Mouse (Mus musculus) thymus, adult 2 months (tissue): ENCODE measurements at regions not wholly inside any gene's neighbourhood (a gene's known extent, or its start where the extent isn't known, plus 50 kb on each side); places are given as distances from the start of the nearest gene placed in this dataset.
A peak's percentile ranks its signal among the peaks of the same experiment; 100 is the strongest.

Source experiments
- DNase-seq: peaks from one replicate; pipeline ENCODE4 v3.0.0; 2021
- H3K27ac ChIP-seq: fragments of 200-500 bp; 2 replicates; pipeline ENCODE4 v1.5.1; 2012; ENCODE audit warnings: low read length, control low read depth; ENCODE audit not compliant: control insufficient read depth, insufficient read depth
- H3K27me3 ChIP-seq: fragments of 200-500 bp; 2 replicates; pipeline ENCODE4 v1.6.1; 2012; ENCODE audit warnings: mild to moderate bottlenecking, low read length, moderate library complexity, mixed read lengths; ENCODE audit not compliant: control insufficient read depth, insufficient read depth
- H3K36me3 ChIP-seq: fragments of 200-500 bp; 2 replicates; pipeline ENCODE4 v1.6.1; 2012; ENCODE audit warnings: mild to moderate bottlenecking, low read length, moderate library complexity; ENCODE audit not compliant: control insufficient read depth, insufficient read depth
- H3K4me1 ChIP-seq: fragments of 200-500 bp; replicated peaks from 2 replicates; pipeline ENCODE4 v1.6.1; 2012; ENCODE audit warnings: low read length; ENCODE audit not compliant: control insufficient read depth, insufficient read depth
- H3K4me3 ChIP-seq: fragments of 200-500 bp; 2 replicates; pipeline ENCODE4 v1.5.1; 2012; ENCODE audit warnings: mild to moderate bottlenecking, low read length, control low read depth, moderate library complexity; ENCODE audit not compliant: control insufficient read depth, insufficient read depth
- CTCF ChIP-seq: fragments of 200-500 bp; IDR thresholded peaks from 2 replicates; pipeline ENCODE4 v1.5.1; 2012; ENCODE audit warnings: mild to moderate bottlenecking, control low read depth, low read length, moderate library complexity, borderline replicate concordance; ENCODE audit not compliant: control insufficient read depth, poor library complexity, insufficient read depth; ENCODE audit errors: extremely low read depth
- POLR2A ChIP-seq: fragments of 200-500 bp; IDR thresholded peaks from 2 replicates; pipeline ENCODE4 v1.6.1; 2012; ENCODE audit warnings: mild to moderate bottlenecking, low read length, control low read depth, moderate library complexity; ENCODE audit not compliant: control insufficient read depth, poor library complexity, insufficient read depth; ENCODE audit errors: extremely low read depth
- WGBS: fragments of 180-500 bp; shearing (Covaris S2); methylation state at CpG from one replicate; pipeline ENCODE4 v1.1.7; 2018; 5-methylcytosine and 5-hydroxymethylcytosine counted together

- Histone ChIP-seq H3K4me1 (no peaks in the 10 kb centered on the region), H3K4me3 (no peak overlapping the region), H3K27me3 (no peaks in the 10 kb centered on the region), H3K27ac (no peak overlapping the region), H3K36me3 (no peaks in the 10 kb centered on the region)
- DNase-seq, result peak; percentile 16
- 41% methylated on average over 1 of the region's 1 CpGs for WGBS
- no peak for TF ChIP-seq CTCF
- TF ChIP-seq POLR2A, result no peak
Measured at GRCm38 (mm10) chr6:147810710-147811109, 236.3 kb upstream of the Far2 start.

GRCm38 (mm10) chr6:147816861-147817260, 230.2 kb upstream of the Far2 start:
- no peaks in the 10 kb centered on the region for H3K36me3 ChIP-seq
- H3K27me3 ChIP-seq, result no peaks in the 10 kb centered on the region
- no peak overlapping the region for H3K4me3 ChIP-seq
- H3K27ac ChIP-seq, result no peak overlapping the region
- TF ChIP-seq POLR2A (no peak), CTCF (no peak)
- no peak for DNase-seq
- H3K4me1 ChIP-seq, result no peaks in the 10 kb centered on the region
- WGBS, result 94% methylated on average over 7 of the region's 7 CpGs

- Histone ChIP-seq H3K4me1 (no peaks in the 10 kb centered on the region), H3K4me3 (no peak overlapping the region), H3K27me3 (no peaks in the 10 kb centered on the region), H3K27ac (no peak overlapping the region), H3K36me3 (no peaks in the 10 kb centered on the region)
- TF ChIP-seq POLR2A, result no peak
- no peak for DNase-seq
Measured at GRCm38 (mm10) chr6:147817262-147817661, 229.8 kb upstream of the Far2 start.

GRCm38 (mm10) chr6:147822215-147822614, 224.8 kb upstream of the Far2 start:
- no peak overlapping the region for H3K27ac ChIP-seq
- 24% methylated on average over 4 of the region's 4 CpGs for WGBS
- DNase-seq, result no peak

GRCm38 (mm10) chr6:147832521-147832920, 214.5 kb upstream of the Far2 start:
- Histone ChIP-seq H3K36me3 (no peaks in the 10 kb centered on the region), H3K27me3 (no peaks in the 10 kb centered on the region), H3K4me1 (no peaks in the 10 kb centered on the region), H3K27ac (no peak overlapping the region), H3K4me3 (no peak overlapping the region)
- WGBS, result 78% methylated on average over 3 of the region's 3 CpGs
- no peak for DNase-seq
- TF ChIP-seq CTCF, result no peak
- TF ChIP-seq POLR2A, result no peak

More at GRCm38 (mm10) chr6:147822215-147822614, 224.8 kb upstream of the Far2 start:
- TF ChIP-seq POLR2A, result no peak
- no peak for TF ChIP-seq CTCF
- H3K27me3 ChIP-seq, result no peaks in the 10 kb centered on the region
- no peaks in the 10 kb centered on the region for H3K36me3 ChIP-seq
- no peak overlapping the region for H3K4me3 ChIP-seq
- no peaks in the 10 kb centered on the region for H3K4me1 ChIP-seq

- no peaks in the 10 kb centered on the region for H3K36me3 ChIP-seq
- no peak overlapping the region for H3K27ac ChIP-seq
- H3K4me1 ChIP-seq, result no peaks in the 10 kb centered on the region
- TF ChIP-seq POLR2A (no peak), CTCF (no peak)
- H3K4me3 ChIP-seq, result no peak overlapping the region
- no peak for DNase-seq
- WGBS, result 79% methylated on average over 3 of the region's 3 CpGs
- H3K27me3 ChIP-seq, result no peaks in the 10 kb centered on the region
Measured at GRCm38 (mm10) chr6:147833501-147833900, 213.6 kb upstream of the Far2 start.

- TF ChIP-seq POLR2A (no peak), CTCF (no peak)
- DNase-seq, result no peak
- Histone ChIP-seq H3K36me3 (no peaks in the 10 kb centered on the region), H3K27ac (no peak overlapping the region), H3K27me3 (no peaks in the 10 kb centered on the region), H3K4me3 (no peak overlapping the region), H3K4me1 (no peaks in the 10 kb centered on the region)
- 91% methylated on average over 5 of the region's 5 CpGs for WGBS
Measured at GRCm38 (mm10) chr6:147838846-147839245, 208.2 kb upstream of the Far2 start.
